Mouse (Mus musculus): ENCODE measurements at regions not wholly inside any gene's neighbourhood (a gene's known extent, or its start where the extent isn't known, plus 50 kb on each side); places are given as distances from the start of the nearest gene placed in this dataset.
A peak's percentile ranks its signal among the peaks of the same experiment; 100 is the strongest.

DNA sequence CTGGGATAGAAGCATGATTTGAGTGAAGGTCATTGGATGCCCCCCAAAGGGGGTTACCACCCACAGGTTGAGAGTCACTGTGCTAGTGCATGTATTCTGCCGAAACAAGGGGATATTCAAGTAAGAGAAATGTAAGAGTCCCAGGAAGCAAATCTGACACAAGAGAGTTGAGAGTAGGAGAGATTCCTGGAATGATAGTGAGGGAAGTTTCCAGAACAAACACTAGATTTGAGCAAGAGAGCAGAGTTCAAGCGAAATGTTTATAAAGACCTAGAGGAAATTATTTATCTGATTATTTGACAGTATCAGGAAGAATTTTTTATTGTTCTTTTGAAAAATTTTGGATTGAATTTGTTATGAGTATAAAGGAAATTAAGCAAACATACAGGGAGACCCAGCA, 189.0 kb upstream of the Sash1 start:
- DNase-seq (ENCODE audit: low spot score in 2 of 2), result no peak

DNA sequence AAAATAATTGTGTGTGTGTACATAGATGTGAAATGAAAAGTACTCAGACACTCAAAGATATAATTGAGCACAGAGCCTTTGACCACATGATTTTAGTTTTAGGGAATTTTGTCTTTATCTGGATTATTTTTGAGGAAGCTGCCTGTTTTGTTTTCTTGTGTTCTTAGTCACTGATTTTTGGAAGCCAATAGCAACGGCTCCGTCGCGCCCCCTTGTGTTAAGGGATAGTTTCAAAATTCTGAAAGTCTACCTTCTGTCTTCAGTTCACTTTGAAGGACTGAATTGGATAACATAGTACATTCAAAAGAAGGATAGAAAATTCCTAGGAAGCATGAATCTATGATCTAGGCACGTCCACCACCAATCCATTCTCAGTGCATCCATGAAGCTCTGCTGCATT, 185.8 kb upstream of the Sash1 start:
- no peak for DNase-seq (ENCODE audit: low spot score in 2 of 2)

DNA sequence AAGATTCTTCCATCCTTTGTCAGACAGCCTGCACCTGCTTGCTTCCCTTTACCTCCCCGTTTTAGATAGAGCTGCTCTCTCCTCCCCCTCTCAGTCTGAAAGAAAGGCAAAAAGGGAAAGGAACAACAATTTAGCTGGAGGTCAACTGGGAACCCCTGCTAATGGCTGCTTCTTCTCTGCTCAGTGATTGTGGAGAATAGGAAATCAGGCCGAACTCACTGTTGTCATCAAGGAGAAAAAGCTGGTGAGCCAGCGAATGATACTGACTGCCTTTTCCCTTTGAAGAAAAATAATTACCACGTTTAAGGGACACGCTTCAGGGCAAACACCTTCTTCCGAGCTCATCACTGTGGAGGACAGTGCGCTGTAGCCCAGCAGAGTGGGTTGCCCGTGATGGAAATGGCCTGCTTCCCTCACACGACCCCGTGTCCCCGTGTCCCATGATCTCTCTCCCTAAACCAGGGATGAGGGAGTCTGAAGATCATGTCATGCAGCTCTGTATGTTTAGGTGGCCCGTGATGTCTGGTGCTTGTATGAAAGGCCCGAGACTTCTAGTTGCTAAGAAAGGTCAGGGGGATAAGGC, 183.8 kb upstream of the Sash1 start:
- no peak for DNase-seq (ENCODE audit: low spot score in 2 of 2)

DNA sequence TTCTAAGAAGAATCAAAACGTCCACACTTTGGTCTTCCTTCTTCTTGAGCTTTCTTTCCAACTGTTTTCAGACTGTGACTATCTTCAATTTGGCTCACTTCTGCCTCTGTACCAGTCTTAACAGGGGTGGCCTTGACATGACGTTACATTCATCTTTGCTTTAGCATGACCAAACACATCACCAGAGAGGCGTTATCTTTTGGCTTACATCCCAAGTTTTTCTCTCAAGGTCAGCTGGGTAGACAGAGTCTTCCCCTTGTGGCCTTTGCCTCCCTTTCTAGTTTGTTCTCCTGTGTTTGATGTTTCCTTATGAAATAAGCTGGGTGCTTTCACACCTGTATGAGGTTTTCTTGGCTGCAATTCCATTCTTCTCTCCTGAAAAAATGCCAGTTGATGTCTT, 180.7 kb upstream of the Sash1 start:
- no peak for DNase-seq (ENCODE audit: low spot score in 2 of 2)

DNA sequence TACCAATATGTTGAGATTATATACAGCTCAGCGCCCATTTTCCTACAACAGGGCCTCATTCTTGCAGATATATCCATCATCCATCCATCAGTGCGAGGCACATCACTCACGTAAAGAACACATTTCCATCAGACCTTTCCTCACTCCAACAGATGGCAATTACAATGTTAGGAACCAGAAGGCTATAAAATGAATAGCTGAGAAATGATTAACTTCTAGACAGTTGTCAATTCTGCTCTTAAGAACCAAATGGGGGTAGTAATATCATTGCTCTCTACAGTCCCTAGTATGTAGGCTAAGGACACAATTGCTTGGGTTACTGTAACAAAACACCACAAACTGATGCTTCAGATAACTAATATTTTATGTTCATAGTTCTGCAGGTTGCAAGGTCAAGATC, 176.1 kb upstream of the Sash1 start:
- DNase-seq (ENCODE audit: low spot score in 2 of 2), result no peak

DNA sequence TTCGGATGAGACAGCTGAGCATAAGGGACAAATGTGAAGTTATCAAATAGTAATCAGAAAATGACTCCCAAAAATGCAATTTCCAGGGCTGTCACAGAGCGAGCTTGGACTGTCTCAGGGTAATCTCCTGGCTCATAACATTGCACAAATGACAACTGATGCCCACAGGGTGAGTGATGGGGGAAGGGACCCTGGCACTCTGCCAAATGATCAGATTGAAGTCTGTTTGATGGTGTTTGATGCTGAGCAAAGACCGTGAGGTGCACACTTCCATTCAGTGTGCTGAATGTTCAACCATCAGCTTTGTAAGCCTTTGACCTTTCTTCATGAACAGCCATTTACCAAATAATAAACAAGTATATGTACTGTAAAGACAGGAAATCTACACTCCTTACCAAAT, 169.4 kb upstream of the Sash1 start:
- no peak for DNase-seq (ENCODE audit: low spot score in 2 of 2)

DNA sequence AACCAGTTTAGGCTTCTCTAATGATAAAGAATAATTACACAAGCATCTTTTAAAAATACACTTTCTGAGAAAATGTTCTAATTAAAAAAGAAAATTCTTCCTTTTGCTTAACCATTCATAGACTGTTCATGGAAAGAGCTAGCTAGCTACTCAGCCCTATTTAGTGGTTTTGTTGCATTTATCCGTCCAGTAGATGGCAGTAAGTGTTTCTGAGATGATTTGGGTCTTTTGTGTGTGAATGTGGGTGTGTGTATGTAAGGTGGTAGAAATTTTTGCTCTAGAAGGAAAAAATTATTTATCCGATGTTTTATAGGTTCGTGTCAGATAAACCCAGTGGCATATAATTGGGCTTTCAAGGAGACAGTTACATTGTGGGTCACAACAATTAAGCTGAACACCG, 167.5 kb upstream of the Sash1 start:
- no peak for DNase-seq (ENCODE audit: low spot score in 2 of 2)

DNA sequence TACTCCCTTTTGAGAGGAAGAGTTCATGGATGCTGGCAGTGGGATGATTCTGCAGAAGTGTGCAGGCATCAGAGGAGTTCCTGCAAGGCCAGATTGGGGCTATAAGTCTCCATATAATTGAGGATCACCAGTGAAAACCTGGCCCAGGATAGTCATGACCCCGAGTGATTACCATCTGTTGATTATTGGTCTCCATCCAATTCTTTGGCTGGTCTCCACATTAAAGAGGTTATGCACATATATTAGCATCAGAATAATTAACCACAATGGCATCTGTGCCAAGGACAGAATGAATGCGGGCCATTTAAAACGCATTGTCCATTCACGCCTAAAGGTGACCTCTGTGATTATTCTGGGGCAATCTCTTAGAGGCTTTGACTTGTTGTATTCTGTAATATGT, 161.5 kb upstream of the Sash1 start:
- no peak for DNase-seq (ENCODE audit: low spot score in 2 of 2)

DNA sequence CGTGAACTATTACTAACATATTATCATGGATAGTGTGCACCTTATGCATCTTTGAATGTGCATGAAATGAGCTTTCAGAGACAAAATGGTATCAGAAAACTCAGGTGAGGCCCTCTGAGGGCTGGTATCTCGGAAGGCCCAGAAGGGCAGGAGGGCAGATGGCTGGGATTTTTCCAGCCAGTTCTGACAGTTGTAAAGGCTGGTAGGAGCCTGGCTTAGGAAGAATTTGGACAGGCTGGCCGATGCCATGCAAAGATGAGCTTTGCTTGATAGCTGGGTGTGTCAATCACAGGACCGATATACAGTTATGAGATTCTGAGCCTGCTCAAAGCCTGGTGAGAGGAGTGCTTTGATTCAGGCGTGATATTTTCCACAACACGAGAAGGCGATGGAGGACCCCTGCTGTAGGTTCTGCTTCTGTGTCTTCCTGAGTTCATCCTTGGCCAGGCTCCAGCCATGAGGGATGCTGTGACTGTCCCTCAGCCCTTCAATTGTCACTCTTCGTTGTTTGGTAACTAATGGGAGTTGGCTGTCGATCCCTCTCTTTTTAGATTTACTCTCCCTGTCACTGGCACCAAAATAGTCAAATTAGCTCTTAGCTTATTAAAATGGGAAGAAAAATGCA, 159.0 kb upstream of the Sash1 start:
- no peak for DNase-seq (ENCODE audit: low spot score in 2 of 2)

DNA sequence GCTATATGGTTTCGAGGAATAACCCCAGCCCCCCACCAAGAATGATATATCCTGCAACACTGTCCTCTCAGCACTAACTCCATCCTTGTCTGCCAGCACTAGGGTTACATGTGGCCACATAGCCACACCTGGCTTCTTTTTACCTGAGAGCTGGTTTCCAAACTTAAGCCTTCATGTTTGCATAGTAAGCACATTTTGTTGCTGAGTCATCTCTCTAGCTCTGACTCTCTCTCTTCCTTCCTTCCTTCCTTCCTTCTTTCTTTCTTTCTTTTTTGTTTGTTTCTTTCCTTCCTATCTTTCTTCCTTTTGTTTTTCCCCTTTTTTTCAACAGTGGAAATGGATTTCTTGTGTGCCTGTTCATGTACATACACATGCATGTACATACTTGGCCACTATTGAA, 157.6 kb upstream of the Sash1 start:
- DNase-seq (ENCODE audit: low spot score in 2 of 2), result no peak

DNA sequence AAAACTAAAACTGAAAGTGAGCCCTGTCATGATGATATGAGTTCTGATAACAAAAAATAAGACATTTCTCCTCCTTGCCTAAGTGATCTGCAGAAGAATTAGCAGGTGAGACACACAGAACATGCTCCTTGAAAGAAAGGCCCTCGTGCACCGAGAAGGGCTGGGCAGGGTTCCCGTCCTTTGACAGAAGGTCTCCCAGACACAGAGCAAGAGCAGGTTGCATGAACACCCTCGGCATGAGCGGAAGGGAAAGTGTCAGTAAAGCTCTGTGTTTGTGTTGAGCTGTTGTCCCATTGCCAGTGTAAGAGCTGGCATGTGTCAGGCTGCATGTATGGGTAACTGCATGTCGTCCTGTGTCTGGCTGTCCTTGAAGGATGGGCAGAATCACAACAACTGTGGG, 144.6 kb upstream of the Sash1 start:
- no peak for DNase-seq (ENCODE audit: low spot score in 2 of 2)

DNA sequence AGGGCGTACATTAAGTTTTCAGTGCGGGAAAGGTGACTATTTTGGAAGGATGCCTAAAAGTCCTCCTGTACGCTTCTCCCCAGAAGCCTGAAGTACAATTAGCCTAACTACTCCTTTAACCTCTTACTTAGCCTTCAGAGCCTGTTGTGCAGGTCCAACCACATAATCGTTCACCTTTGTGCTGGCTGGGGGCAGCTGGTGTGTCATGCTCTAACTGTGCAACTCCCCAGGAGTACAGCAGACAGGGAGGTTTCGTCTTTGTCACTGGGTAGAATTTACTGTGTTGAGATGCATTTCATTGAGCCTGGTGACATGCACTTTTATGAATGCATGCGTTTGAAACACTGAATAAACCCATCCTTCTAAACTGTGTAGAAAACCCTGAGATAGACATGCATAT, 143.6 kb upstream of the Sash1 start:
- DNase-seq (ENCODE audit: low spot score in 2 of 2), result no peak

DNA sequence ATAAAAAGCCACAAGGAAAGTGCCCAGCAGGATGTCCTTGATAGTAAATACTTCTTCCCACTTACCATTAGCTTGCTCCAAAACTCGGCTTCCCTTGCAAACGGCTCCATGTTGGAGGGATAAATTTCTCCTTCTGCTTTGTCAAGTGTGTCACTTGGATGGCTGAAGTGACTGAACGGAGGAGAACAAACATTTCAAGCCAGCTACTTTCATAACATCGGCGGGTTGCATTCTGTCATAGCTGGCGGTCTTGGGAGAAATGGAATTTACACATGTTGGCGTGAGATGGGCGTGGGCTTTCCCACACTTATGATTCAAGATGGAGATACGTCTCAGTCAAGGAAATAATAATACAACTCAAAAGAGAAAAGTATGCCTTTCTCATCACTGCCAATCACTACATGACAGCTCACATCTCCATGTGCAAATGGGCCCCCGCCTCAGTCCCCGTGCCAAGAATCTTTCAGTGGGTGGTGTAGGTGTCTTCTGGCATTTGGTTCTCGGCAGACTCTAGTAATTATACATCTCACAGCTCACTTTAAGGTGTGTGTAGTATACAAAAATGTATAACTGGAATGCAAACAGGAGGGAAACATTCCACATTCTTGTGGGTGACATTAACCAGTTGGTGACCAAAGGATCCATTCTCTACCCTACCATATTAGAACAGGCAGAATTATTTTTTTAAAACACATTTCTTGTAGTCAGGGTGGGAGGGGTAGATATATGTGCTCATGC, 141.4 kb upstream of the Sash1 start:
- DNase-seq (ENCODE audit: low spot score in 2 of 2), result no peak

DNA sequence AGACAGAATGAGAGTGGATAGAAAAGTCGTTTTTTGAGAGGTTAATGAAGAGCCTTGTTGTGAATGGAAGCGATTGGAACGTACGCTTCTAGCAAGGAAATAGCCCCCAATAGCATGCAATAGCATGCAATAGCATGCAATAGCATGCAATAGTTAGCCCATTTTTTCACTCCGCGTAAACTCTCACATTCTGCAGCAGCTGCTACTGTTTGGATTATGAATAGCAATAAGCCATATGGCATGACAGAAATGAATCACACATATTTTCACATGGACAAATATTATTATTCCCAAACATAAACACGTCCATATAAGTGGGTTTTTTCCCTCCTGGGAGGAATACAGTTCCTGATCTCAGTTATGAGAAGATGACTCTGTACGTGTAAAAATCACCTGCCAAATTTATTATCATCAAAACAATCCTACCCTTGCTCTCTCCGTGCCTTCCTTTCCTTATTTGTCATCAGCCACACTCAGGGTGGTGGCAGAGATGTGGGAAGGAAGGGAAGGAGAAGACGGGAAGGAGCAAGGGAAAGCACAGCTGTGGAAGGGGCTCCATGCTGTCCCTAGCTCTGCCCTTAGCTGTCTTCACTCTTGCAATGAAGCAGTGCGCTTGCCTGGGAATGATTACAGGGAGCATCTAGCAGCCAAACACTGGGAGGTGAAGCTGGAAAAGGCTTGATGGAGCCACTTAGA, 129.1 kb upstream of the Sash1 start:
- no peak for DNase-seq (ENCODE audit: low spot score in 2 of 2)

DNA sequence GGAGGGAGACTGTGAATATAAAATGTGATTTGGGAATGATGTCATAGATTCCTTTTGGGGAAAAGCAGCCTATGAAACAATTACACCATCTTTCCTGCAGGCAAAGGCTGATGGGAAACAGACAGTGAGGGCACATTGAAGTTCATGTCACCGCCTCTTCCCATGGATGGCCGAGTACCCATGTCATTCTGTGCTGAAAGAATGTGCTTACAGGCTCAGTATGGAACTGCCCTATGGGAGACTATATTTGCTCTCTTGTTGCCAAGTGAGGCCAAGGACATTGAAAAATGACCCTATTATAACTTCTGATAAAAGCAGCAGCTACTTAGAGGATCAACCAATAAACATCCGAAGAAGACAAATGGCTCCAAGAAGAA, 127.7 kb upstream of the Sash1 start:
- DNase-seq (ENCODE audit: low spot score in 2 of 2), result no peak

DNA sequence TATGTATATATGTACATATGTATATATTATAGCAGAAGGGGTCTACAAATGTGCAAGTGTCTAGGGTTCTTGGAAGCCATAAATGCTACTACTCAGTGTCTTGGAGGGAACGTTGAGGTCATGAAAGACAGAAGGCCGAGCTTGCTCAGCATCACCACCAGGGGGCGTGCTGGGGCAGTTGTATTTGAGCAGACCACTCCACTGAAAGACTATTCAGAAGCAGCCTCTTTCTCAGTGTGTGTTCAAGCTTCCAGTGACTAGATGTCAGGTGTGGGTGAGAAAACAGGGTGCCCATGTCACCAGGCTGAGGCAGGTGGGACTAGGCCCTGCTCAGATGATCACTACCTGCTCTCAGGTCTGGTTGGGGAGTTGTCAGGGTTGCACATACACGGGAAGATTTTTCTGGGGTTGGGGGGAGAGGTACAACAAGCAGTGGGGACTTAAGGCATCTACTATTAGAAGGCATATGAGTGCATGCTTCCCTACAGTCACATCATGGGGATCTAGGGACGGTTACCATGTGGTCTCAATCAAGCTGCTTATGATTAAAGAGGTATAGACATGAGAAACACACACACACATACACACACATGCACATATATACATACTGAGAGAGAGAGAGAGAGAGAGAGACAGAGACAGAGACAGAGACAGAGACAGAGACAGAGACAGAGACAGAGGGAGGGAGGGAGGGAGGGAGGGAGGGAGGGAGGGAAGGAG, 127.1 kb upstream of the Sash1 start:
- peak in 1 of 2 experiments; percentile 23 for DNase-seq (ENCODE audit: low spot score in 2 of 2)

DNA sequence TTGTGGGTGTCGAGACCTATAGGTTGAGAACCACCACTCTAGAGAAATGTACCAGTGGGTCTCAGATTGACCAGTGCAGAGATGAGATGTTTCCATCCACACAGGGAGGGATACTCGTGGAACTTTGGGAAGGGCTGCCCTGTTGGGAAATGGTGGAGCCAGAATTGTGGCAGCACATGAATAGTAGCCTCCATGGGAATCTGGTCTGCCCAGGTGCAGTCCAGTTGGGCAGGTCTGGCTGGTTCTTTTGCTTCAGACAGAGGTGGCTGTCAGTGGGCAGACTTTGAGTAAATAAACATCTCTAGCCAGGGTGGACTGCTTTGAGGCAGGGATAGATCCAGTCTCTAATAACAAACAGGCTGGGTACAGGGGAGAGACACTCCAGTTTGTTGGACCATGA, 126.0 kb upstream of the Sash1 start:
- DNase-seq (ENCODE audit: low spot score in 2 of 2), result no peak

DNA sequence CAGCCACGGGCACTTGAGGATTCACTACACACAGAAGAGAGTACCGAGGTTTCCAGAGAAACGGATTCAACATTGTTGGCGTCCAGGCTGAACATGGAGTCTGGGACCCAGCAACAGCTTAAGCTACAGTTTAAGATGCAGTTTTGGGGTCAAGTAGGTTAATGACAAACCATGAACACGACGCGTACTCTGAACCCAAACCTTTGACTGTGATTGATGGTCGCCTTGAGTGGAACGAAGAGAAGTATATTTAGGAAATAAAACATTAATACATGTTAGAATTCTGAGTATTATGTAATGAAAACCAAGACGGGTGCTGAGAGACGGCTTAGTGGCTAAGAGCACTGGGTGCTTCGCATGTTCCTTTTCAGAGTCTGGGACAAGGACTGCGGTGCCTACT, 124.3 kb upstream of the Sash1 start:
- no peak for DNase-seq (ENCODE audit: low spot score in 2 of 2)

DNA sequence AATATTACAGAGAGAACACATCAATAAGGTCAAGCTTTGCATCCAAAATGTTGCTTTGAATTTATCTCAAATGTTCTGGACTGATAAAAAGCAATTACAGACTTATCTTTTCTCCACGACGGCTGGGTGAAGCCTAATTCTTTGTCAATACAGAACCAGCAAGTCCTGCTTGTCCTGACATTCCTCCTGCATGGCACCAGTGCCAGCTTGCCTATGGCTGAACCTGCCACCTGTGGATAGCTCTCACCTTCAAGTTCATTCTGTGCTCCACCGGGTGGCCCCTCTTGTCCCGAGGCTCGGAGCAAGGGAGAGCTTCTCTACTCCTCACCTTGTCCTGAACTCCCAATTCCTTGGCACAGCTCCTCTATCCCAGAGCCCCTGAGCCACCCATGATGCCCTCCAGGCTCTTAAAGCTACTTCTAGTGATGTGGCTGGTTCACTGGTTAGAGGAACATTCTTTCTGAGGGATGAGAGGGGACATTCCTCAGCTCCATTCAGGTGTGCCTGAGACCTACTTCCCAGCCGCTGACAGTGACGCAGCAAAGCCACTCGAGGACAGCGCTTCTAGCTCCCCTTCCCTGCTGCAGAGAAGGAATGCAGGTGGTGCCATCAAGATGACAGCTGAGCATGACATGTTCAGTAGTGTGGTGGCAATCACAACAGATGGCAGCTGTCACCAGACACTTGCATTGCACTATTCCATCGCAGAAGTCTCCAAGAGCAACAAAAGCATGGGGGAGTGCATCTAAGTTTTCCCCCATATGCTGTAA, 119.5 kb upstream of the Sash1 start:
- DNase-seq (ENCODE audit: low spot score in 2 of 2), result no peak

DNA sequence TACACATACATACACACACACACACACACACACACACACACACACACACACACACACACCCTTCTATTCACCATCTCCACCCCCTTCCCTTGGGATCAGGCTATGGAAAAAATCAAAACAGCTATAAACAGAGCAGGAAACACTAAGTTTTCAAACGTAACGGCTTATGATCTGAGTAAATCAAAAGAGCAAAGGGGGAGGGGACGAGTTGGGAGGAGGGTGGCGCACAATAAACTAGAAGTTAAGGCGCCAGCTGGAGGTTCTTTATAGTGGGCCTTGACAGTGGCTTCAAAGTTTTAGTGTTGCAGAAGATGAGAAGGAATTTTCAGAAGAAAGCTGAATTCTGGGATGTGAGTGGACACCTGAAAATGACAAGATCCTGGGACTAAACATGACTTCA, 116.4 kb upstream of the Sash1 start:
- DNase-seq (ENCODE audit: low spot score in 2 of 2), result no peak

DNA sequence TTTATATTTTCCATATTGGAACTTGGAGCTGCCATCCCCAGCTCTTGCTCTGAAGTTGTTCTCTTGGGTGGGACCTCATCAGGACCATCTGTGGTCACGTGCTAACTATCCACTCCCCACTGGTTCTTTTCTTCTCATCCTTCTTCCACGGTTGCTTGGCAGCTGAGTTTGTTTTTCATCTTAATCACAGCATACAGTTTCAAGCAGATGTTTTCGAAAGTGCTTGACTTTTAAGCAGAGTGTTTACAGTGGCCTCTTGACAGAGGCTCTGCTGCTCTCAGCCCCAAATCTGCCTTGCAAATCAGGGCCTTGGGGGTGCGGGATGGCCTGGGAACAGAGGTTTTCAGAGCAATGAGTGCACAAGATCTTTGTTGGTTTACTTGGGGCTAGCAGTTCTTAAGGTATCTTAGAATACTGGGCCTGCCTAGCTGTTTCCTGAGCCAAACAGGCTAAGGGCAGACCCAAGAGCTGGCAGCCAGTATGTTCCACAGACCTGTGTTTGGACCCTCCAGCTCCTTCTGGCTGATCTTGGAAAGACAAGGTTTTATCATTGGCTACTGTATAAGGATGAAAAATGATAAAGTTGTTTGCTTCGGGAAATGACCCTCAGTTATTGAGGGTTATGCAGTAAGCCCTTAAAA, 113.0 kb upstream of the Sash1 start:
- DNase-seq (ENCODE audit: low spot score in 2 of 2), result no peak

Measured in spleen, postnatal 14 days (tissue).